Mouse (Mus musculus): Measurements from ENCODE around the gene Yeats2. TPM values are rescaled to one million over a fixed set of nuclear protein-coding genes. Genes with fewer than 3 reads are reported as not detected.

The Yeats2 gene
- total RNA-seq, 2 experiments from 2014 or later = 10.7 to 12.0 TPM

- intact Hi-C loops (cut with DNase I) = loop anchor here (10.0 kb wide), 1 partner anchor 455 kb away; no protein-coding TSS in a partner anchor
- DNase-seq (ENCODE audit: low spot score) = no peak
Observed at GRCm38 (mm10) chr16:20179406-20180175, 38.7 kb downstream of the Yeats2 start.

- intact Hi-C loops (cut with DNase I) = loop anchor here (10.0 kb wide), 1 partner anchor 461 kb away; no protein-coding TSS in a partner anchor
- no peak for DNase-seq (ENCODE audit: low spot score)
Observed at GRCm38 (mm10) chr16:20185368-20185767, 44.5 kb downstream of the Yeats2 start.

- DNase-seq (ENCODE audit: low spot score) = no peak
- intact Hi-C loops (cut with DNase I) = no loop called here
Observed at GRCm38 (mm10) chr16:20191161-20191882, 50.5 kb downstream of the Yeats2 start.

- intact Hi-C loops (cut with DNase I) = no loop called here
- DNase-seq (ENCODE audit: low spot score) = no peak
Observed at GRCm38 (mm10) chr16:20192043-20192442, 51.2 kb downstream of the Yeats2 start.

- intact Hi-C loops (cut with DNase I) = no loop called here
- no peak for DNase-seq (ENCODE audit: low spot score)
Observed at GRCm38 (mm10) chr16:20195546-20195945, 54.7 kb downstream of the Yeats2 start.

- intact Hi-C loops (cut with DNase I) = no loop called here
- DNase-seq (ENCODE audit: low spot score) = no peak
Observed at GRCm38 (mm10) chr16:20196962-20197361, 56.1 kb downstream of the Yeats2 start.

GRCm38 (mm10) chr16:20199501-20200201 lies 58.8 kb downstream of the Yeats2 start:
- intact Hi-C loops (cut with DNase I) = no loop called here
- no peak for DNase-seq (ENCODE audit: low spot score)

GRCm38 (mm10) chr16:20213591-20214226 lies 72.8 kb downstream of the Yeats2 start:
- intact Hi-C loops (cut with DNase I) = loop anchor here (1.0 to 5.0 kb wide), 2 partner anchors 89 to 269 kb away; partner anchors contain the start of gene Parl
- no peak for DNase-seq (ENCODE audit: low spot score)

- DNase-seq (ENCODE audit: low spot score) = no peak
- intact Hi-C loops (cut with DNase I) = no loop called here
Observed at GRCm38 (mm10) chr16:20222726-20223125, 81.9 kb downstream of the Yeats2 start.

GRCm38 (mm10) chr16:20226676-20227075 lies 85.8 kb downstream of the Yeats2 start:
- DNase-seq (ENCODE audit: low spot score) = no peak
- intact Hi-C loops (cut with DNase I) = no loop called here

- DNase-seq (ENCODE audit: low spot score) = no peak
Observed at GRCm38 (mm10) chr16:20227504-20227903, 86.6 kb downstream of the Yeats2 start.

GRCm38 (mm10) chr16:20228167-20228566 lies 87.3 kb downstream of the Yeats2 start:
- intact Hi-C loops (cut with DNase I) = no loop called here

More at GRCm38 (mm10) chr16:20227504-20227903, 86.6 kb downstream of the Yeats2 start:
- intact Hi-C loops (cut with DNase I) = no loop called here

GRCm38 (mm10) chr16:20234406-20234805 lies 93.5 kb downstream of the Yeats2 start:
- intact Hi-C loops (cut with DNase I) = no loop called here
- DNase-seq (ENCODE audit: low spot score) = no peak

More at GRCm38 (mm10) chr16:20228167-20228566, 87.3 kb downstream of the Yeats2 start:
- no peak for DNase-seq (ENCODE audit: low spot score)

GRCm38 (mm10) chr16:20237426-20237825 lies 96.6 kb downstream of the Yeats2 start:
- intact Hi-C loops (cut with DNase I) = no loop called here
- no peak for DNase-seq (ENCODE audit: low spot score)

GRCm38 (mm10) chr16:20238646-20239045 lies 97.8 kb downstream of the Yeats2 start:
- intact Hi-C loops (cut with DNase I) = no loop called here
- no peak for DNase-seq (ENCODE audit: low spot score)

GRCm38 (mm10) chr16:20240468-20241414 lies 99.9 kb downstream of the Yeats2 start, which contains the start of gene Map6d1:
TSS of gene Map6d1 (minus strand) at chr16:20241358.
- intact Hi-C loops (cut with DNase I) = no loop called here
- no peak for DNase-seq (ENCODE audit: low spot score)

GRCm38 (mm10) chr16:20247103-20247502 lies 106.2 kb downstream of the Yeats2 start:
- intact Hi-C loops (cut with DNase I) = no loop called here

GRCm38 (mm10) chr16:20248442-20249174 lies 107.7 kb downstream of the Yeats2 start:
- intact Hi-C loops (cut with DNase I) = no loop called here
- DNase-seq (ENCODE audit: low spot score) = no peak

More at GRCm38 (mm10) chr16:20247103-20247502, 106.2 kb downstream of the Yeats2 start:
- no peak for DNase-seq (ENCODE audit: low spot score)

Measured in heart, postnatal 25 days (tissue).